Mouse (Mus musculus): ENCODE measurements around the gene Lrrc3c. TPM values are rescaled to one million over a fixed set of nuclear protein-coding genes. Genes with fewer than 3 reads are reported as not detected.
A peak's percentile ranks its signal among the peaks of the same experiment; 100 is the strongest.
"Not testable (repeated sequence)": the region's sequence is repeated elsewhere in the genome, so short reads cannot be mapped to it uniquely, and the experiment has no call there.

The Lrrc3c gene
- total RNA-seq, 2 experiments from 2014 or later: not detected

DNA sequence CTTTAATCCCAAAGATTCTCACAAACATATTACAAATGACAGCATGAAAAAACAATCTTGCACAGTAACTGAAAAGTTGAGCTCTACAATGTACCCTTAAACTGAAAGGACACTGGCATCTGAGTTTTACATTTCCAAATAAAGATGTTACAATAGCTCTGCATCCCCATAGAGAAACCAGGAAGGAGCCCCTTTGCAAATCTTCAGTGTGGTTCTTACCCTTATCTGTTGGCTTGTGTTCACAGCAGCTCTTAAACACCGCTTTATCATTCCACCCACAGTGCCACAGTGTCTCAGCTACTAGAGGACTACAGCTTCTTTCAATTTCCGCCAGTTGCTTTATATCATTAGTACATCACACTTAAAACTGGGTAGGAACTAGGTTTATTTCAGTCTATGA, 26.3 kb downstream of the Lrrc3c start:
- not testable (repeated sequence) for ATAC-seq (replicated peaks; ENCODE audit: poor library complexity)

DNA sequence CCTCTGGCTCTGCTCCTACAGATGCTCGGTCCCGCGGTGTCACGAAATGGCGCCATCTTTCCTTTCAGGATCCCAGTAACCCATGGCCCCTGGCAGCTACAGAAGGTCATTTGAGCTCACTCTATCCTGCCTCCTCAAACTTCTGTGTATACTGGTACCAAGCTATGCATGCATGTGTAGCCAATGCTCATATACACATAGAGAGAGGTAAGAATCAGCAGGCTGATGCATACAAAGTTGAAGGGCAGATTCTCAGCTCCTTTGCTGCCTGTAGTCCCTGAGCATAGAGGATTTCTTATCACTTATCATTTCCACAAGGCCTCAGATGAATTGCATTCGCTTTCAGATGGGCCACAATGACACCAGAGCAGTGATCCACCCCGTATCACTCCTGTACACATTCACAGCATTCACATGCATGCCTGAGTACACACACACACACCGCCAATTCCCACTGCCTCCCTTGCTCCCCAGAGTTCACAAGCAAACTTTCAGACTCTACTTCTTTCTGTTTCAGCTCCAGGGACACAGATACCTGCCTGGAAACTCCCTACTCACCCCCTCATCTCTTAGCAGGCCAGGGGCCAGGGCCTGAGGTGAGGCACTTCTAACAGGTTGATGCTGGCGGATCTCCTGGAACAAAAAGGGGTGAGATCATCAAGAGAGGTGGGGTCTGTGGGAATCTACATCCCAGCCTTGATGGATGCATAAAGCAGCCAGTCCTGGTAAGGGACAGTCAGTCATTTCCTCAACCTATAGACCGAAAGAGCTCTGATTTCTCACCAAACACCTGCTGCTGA, 27.7 kb downstream of the Lrrc3c start, which contains the start of the genes Gm12355 and Gsdma3:
Gm12355 (minus strand) TSS at position 51 of the 800 bp plus-strand sequence.
Gsdma3 (plus strand) TSS at position 750 of the 800 bp plus-strand sequence.
- no peak for ATAC-seq (replicated peaks; ENCODE audit: poor library complexity)

DNA sequence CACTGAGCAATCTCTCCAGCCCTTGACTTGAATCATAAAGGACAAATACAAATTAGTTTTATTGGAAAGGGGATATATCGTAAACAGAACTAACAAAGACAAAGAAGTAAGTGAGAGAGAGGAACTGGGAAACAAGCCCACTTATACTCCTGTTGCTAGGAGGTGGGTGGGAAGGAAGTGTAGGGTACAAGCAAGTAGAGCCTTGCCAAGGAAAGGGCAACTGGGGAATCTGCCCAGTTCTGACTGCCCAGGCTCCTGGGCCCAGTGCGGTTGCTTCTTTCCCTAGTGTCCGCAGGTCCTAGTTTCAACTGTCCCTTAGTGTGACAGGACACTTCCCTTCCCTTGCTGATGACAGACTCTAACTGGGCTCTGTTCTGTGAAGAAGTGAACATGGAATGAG, 30.6 kb downstream of the Lrrc3c start:
- ATAC-seq (replicated peaks; ENCODE audit: poor library complexity): no peak

DNA sequence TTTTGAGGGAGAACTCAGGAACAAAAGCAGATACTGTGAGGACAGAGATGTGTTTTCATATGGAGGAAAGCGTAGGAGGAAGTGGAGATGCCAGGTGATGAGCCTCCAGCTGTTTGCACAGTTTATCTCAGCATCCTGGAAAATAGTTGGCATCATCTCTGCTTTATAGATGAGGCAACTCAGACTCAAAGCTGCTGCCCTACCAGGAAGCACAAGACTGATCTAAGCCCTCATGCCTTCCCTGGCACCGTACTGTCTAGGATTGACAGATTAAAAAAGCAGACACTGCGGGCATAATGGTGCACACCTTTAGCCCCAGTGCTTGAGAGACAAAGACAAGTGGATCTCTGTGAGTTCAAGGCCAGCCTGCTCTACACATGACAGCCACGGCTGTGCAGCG, 32.6 kb downstream of the Lrrc3c start:
- no peak for ATAC-seq (replicated peaks; ENCODE audit: poor library complexity)

DNA sequence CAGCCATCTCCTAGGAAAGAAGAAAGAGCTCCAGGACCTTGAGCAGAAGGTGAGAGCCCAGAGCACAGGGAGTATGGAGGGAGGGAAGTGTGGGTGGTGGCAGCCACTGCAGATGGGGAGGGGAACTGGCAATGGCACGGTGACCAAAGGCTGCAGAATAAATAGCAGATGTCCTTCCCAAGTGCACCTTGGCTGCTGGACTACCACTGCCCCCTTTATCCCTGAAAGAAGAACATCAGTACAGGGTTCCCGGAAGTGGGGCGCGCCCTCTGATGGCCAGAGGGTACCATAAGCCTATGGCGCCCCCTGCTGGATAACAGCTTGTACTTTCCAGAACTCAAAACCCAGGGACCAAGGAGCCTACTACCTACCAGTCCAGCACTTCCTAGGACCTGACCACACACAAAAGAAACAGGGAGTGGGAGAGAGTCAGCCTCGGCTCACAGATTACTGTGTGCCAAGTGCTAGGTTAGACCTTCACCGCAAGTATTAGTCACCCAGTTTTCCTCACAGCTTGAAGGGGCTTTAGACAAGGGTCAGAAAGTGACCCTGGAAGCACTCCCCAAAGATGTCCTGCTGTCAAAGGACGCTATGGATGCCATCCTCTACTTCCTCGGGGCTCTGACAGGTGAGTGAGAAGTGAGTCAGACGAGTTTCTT, 37.4 kb downstream of the Lrrc3c start:
- peak; percentile 98 for ATAC-seq (replicated peaks; ENCODE audit: poor library complexity)

DNA sequence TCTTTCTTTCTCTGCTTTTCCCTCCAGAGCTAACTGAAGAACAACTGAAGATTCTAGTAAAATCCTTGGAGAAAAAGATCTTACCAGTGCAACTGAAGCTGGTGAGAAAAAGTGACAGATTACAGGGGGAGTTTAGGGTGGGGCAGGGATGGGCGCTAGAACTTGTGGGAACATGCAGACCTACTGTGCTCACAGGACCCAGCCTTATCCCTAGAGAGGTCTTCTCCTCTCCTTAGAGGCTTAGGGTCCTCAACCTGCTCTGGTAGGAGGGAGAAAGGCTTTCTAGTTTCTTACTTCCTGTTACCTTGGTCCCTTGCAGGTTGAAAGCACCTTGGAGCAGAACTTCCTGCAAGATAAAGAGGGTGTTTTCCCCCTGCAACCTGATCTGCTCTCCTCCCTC, 39.4 kb downstream of the Lrrc3c start:
- ATAC-seq (replicated peaks; ENCODE audit: poor library complexity): no peak

DNA sequence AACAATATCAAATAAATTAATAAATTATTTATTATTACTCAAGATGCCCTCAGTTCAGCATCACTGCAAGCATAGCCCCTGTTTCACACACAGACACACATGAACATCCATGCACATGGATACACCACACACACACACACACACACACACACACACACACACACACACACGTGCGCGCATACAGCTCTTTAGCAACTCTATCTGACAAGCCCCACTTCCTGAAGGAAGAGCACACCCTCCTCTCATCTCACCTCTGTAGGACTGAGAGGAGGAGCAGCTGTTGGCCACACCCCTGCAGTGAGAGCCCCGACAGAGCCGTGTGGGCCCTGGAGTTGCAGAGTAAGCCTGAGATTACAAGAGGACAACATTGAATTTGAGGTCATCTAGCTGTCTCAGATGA, 42.0 kb downstream of the Lrrc3c start:
- no peak for ATAC-seq (replicated peaks; ENCODE audit: poor library complexity)

DNA sequence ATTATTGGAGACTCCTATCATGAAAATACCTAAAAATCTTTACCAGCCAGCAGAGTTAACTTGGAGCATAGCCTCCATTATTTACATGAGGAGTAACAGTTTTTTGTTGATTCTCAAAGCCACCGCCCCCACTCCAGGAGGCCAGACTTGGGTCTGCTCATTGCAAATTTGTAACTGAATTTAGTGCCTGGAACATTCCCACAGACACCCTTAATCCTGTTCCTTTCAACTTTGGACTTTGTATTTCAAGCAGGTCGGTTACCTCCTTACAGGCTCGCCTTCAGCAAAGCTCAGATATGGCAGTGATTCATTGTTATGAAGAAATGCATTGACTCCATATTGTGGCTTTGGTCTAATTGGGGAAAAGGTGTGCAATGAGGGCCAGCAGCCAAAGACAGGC, 46.7 kb downstream of the Lrrc3c start:
- ATAC-seq (replicated peaks; ENCODE audit: poor library complexity): no peak

DNA sequence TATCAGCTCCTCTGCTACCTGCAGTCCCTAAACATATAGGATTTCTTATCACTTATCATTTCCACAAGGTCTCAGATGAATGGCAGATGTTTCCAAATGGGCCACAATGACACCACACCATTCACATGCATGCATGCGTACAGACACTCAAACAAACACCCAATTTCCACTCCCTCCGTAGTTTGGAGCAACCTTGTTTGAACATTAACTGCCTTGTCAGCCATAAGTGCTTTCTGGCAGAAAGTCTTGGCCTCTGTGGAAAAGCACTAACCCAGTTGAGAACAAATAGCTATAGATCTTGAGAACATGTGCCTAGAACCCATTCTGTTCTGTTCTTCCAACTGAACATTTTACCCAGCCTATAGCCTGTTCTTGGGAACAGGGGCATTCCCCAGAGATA, 47.9 kb downstream of the Lrrc3c start:
- ATAC-seq (replicated peaks; ENCODE audit: poor library complexity): no peak

DNA sequence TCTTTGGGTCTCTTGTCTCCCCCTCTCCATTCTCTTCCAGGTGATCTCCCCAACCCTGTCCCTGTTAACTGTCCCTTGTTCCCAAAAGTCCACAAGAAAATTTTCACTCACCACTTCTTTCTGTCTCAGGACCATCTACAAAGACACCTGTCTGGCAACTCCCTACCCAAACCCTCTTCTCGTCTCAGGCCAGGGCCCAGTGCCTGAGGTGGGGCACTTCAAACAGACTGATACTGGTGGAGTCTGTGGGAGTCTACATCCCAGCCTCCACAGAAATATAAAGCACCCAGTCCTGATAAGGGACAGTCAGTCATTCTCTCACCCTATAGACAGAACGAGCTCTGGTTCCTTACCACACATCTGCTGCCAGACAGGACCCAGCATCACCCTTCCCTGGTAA, 48.4 kb downstream of the Lrrc3c start, which contains the start of gene Gsdma2:
Gsdma2 (plus strand) TSS at position 301 of the 400 bp plus-strand sequence.
- no peak for ATAC-seq (replicated peaks; ENCODE audit: poor library complexity)

Other genes with a start within 250 kb of the Lrrc3c start
- gene Ppp1r1b, start 249.9 kb upstream of the Lrrc3c start, total RNA-seq (2015): not detected in 2 replicates
- gene Ppp1r1b, start 249.9 kb upstream of the Lrrc3c start, total RNA-seq (2017): not detected in 2 replicates
- gene Stard3, start 239.9 kb upstream of the Lrrc3c start, total RNA-seq (2015): 11.1 and 12.0 TPM in 2 replicates
- gene Stard3, start 239.9 kb upstream of the Lrrc3c start, total RNA-seq (2017): 17.8 and 23.1 TPM in 2 replicates
- not detected in 2 replicates for gene Tcap, start 214.5 kb upstream of the Lrrc3c start, total RNA-seq (2015)
- not detected in 2 replicates for gene Tcap, start 214.5 kb upstream of the Lrrc3c start, total RNA-seq (2017)
- not detected in 2 replicates for gene Pnmt, start 211.8 kb upstream of the Lrrc3c start, total RNA-seq (2015)
- gene Pnmt, start 211.8 kb upstream of the Lrrc3c start, total RNA-seq (2017): not detected in 2 replicates
- gene Pgap3, start 197.8 kb upstream of the Lrrc3c start, total RNA-seq (2015): 3.2 and 3.5 TPM in 2 replicates
- 1.2 and 2.3 TPM in 2 replicates for gene Pgap3, start 197.8 kb upstream of the Lrrc3c start, total RNA-seq (2017)
- not detected in 2 replicates for gene Erbb2, start 185.8 kb upstream of the Lrrc3c start, total RNA-seq (2015)
- not detected in 2 replicates for gene Erbb2, start 185.8 kb upstream of the Lrrc3c start, total RNA-seq (2017)
- 42.0 and 43.2 TPM in 2 replicates for gene Mien1, start 159.3 kb upstream of the Lrrc3c start, total RNA-seq (2015)
- gene Mien1, start 159.3 kb upstream of the Lrrc3c start, total RNA-seq (2017): 24.8 and 31.5 TPM in 2 replicates
- not detected in 2 replicates for gene Grb7, start 151.9 kb upstream of the Lrrc3c start, total RNA-seq (2015)
- gene Grb7, start 151.9 kb upstream of the Lrrc3c start, total RNA-seq (2017): not detected in 2 replicates
- gene Ikzf3, start 52.3 kb upstream of the Lrrc3c start, total RNA-seq (2015): 1.2 TPM in 2 replicates
- 0.17 and 0.44 TPM in 2 replicates for gene Ikzf3, start 52.3 kb upstream of the Lrrc3c start, total RNA-seq (2017)
- 0.17 TPM in 1 of 2 replicates, not detected in the other for gene Zpbp2, start 47.2 kb upstream of the Lrrc3c start, total RNA-seq (2015)
- gene Zpbp2, start 47.2 kb upstream of the Lrrc3c start, total RNA-seq (2017): 0.10 TPM in 1 of 2 replicates, not detected in the other
- 5.5 and 7.7 TPM in 2 replicates for gene Ormdl3, start 10.9 kb upstream of the Lrrc3c start, total RNA-seq (2015)
- gene Ormdl3, start 10.9 kb upstream of the Lrrc3c start, total RNA-seq (2017): 7.2 and 10.6 TPM in 2 replicates
- 9.7 and 12.5 TPM in 2 replicates for gene Gm12355, start 27.4 kb downstream of the Lrrc3c start, total RNA-seq (2015)
- 3.2 and 5.2 TPM in 2 replicates for gene Gm12355, start 27.4 kb downstream of the Lrrc3c start, total RNA-seq (2017)
- gene Gsdma3, start 28.1 kb downstream of the Lrrc3c start, total RNA-seq (2015): not detected in 2 replicates
- gene Gsdma3, start 28.1 kb downstream of the Lrrc3c start, total RNA-seq (2017): not detected in 2 replicates
- gene Gsdma2, start 48.5 kb downstream of the Lrrc3c start, total RNA-seq (2015): not detected in 2 replicates
- not detected in 2 replicates for gene Gsdma2, start 48.5 kb downstream of the Lrrc3c start, total RNA-seq (2017)
- gene Gsdma, start 66.1 kb downstream of the Lrrc3c start, total RNA-seq (2015): not detected in 2 replicates
- not detected in 2 replicates for gene Gsdma, start 66.1 kb downstream of the Lrrc3c start, total RNA-seq (2017)
- 38.0 and 38.6 TPM in 2 replicates for gene Psmd3, start 84.3 kb downstream of the Lrrc3c start, total RNA-seq (2015)
- 70.9 and 71.9 TPM in 2 replicates for gene Psmd3, start 84.3 kb downstream of the Lrrc3c start, total RNA-seq (2017)
- not detected in 2 replicates for gene Csf3, start 103.0 kb downstream of the Lrrc3c start, total RNA-seq (2015)
- not detected in 2 replicates for gene Csf3, start 103.0 kb downstream of the Lrrc3c start, total RNA-seq (2017)
- 28.7 and 30.9 TPM in 2 replicates for gene Med24, start 131.1 kb downstream of the Lrrc3c start, total RNA-seq (2015)
- gene Med24, start 131.1 kb downstream of the Lrrc3c start, total RNA-seq (2017): 36.2 and 46.3 TPM in 2 replicates
- 34.2 and 34.6 TPM in 2 replicates for gene Thra, start 142.3 kb downstream of the Lrrc3c start, total RNA-seq (2015)
- 21.8 and 25.3 TPM in 2 replicates for gene Thra, start 142.3 kb downstream of the Lrrc3c start, total RNA-seq (2017)
- 3.3 and 3.5 TPM in 2 replicates for gene Nr1d1, start 177.0 kb downstream of the Lrrc3c start, total RNA-seq (2015)
- 0.47 and 0.87 TPM in 2 replicates for gene Nr1d1, start 177.0 kb downstream of the Lrrc3c start, total RNA-seq (2017)
- gene Msl1, start 197.2 kb downstream of the Lrrc3c start, total RNA-seq (2015): 60.8 and 62.0 TPM in 2 replicates
- gene Msl1, start 197.2 kb downstream of the Lrrc3c start, total RNA-seq (2017): 76.3 and 99.9 TPM in 2 replicates
- 38.3 and 39.0 TPM in 2 replicates for gene Casc3, start 206.6 kb downstream of the Lrrc3c start, total RNA-seq (2015)
- gene Casc3, start 206.6 kb downstream of the Lrrc3c start, total RNA-seq (2017): 18.3 and 31.7 TPM in 2 replicates
- 0.24 and 1.8 TPM in 2 replicates for gene Rapgefl1, start 238.5 kb downstream of the Lrrc3c start, total RNA-seq (2015)
- not detected in 2 replicates for gene Rapgefl1, start 238.5 kb downstream of the Lrrc3c start, total RNA-seq (2017)

All from megakaryocyte progenitor cell, adult 5-6 weeks (primary cell).